Comparison of ENCODE assay signal across 7 mouse cellular contexts in the genomic region with DNA sequence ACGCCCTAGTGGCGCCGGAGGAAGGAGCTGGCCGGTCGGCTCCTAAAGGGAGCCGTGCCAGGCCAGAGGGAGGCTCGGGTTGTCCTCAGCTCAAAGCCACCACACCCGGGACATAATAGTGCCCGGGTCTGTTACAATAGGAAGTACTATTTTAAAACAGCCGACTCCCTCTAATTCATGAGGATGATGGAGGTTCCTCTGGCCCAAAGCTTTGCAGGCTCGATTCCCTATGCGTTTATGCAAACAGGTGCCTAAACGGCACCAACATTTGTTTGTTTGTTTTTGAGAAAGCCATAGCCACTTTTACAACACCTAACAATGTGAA. TPM values are rescaled to one million over a fixed set of nuclear protein-coding genes. Genes with fewer than 3 reads are reported as not detected.
A peak's percentile ranks its signal among the peaks of the same experiment; 100 is the strongest.
DNase-seq lines count a peak whose midpoint lies in the region; ATAC-seq and TF ChIP-seq lines count a peak whose summit lies in the region.

No protein-coding gene starts in this region.

- no peak for ATAC-seq in megakaryocyte, adult 5-6 weeks (ENCODE audit: poor library complexity, severe bottlenecking)
- no peak for ATAC-seq in forebrain, embryonic 13.5 days
- ATAC-seq in liver, embryonic 11.5 days (replicated peaks; ENCODE audit: low FRiP score): no peak
- no peak for ATAC-seq in stomach, postnatal 0 days (ENCODE audit: low FRiP score, low TSS enrichment)

- H3K36me3 ChIP-seq in megakaryocyte, embryonic 14.5 days (replicated peaks; ENCODE audit: low read length): no peaks in the 10 kb centered on the region
- H3K36me3 ChIP-seq in forebrain, embryonic 13.5 days (ENCODE audit: poor library complexity, severe bottlenecking): no peaks in the 10 kb centered on the region
- no peaks in the 10 kb centered on the region for H3K36me3 ChIP-seq in liver, embryonic 11.5 days (ENCODE audit: control insufficient read depth, insufficient read depth, low read length)
- H3K36me3 ChIP-seq in stomach, postnatal 0 days (ENCODE audit: control insufficient read depth, insufficient read depth, low read length): no peaks in the 10 kb centered on the region

- TF ChIP-seq EP300 in stomach, postnatal 0 days (optimal IDR thresholded peaks at IDR 0.05): no peak

- peaks cover 12% of the 10 kb centered on the region for H3K4me1 ChIP-seq in megakaryocyte, embryonic 14.5 days
- peaks cover 13% of the 10 kb centered on the region for H3K4me1 ChIP-seq in forebrain, embryonic 13.5 days
- H3K4me1 ChIP-seq in liver, embryonic 11.5 days (replicated peaks; ENCODE audit: control insufficient read depth, insufficient read depth, low read length): no peaks in the 10 kb centered on the region
- no peaks in the 10 kb centered on the region for H3K4me1 ChIP-seq in stomach, postnatal 0 days (replicated peaks; ENCODE audit: control insufficient read depth, insufficient read depth)

- TF ChIP-seq CTCF in stomach, postnatal 0 days (IDR thresholded peaks at IDR 0.05; ENCODE audit: low read depth): no peak

- peak overlapping the region; percentile 89 for H3K4me3 ChIP-seq in megakaryocyte, embryonic 14.5 days (replicated peaks)
- H3K4me3 ChIP-seq in forebrain, embryonic 13.5 days: peak overlapping the region; percentile 63
- peak overlapping the region; percentile 68 for H3K4me3 ChIP-seq in liver, embryonic 11.5 days (ENCODE audit: low read depth, low read length)
- peak overlapping the region; percentile 66 for H3K4me3 ChIP-seq in stomach, postnatal 0 days (ENCODE audit: low read depth, low read length)

- peak overlapping the region; percentile 99 for H3K4me2 ChIP-seq in forebrain, embryonic 13.5 days
- peak overlapping the region; percentile 99 for H3K4me2 ChIP-seq in liver, embryonic 11.5 days
- H3K4me2 ChIP-seq in stomach, postnatal 0 days (replicated peaks; ENCODE audit: low read depth): peak overlapping the region; percentile 91

- H3K27me3 ChIP-seq in megakaryocyte, embryonic 14.5 days (replicated peaks): peaks cover 66% of the 10 kb centered on the region
- H3K27me3 ChIP-seq in forebrain, embryonic 13.5 days: peaks cover 20% of the 10 kb centered on the region
- peaks cover 26% of the 10 kb centered on the region for H3K27me3 ChIP-seq in liver, embryonic 11.5 days (replicated peaks; ENCODE audit: control insufficient read depth, insufficient read depth, low read length)
- H3K27me3 ChIP-seq in stomach, postnatal 0 days (ENCODE audit: control insufficient read depth, insufficient read depth, low read length): no peaks in the 10 kb centered on the region

- WGBS in forebrain, embryonic 13.5 days: 3% methylated on average over 11 of the region's 13 CpGs
- 6% methylated on average over 13 of the region's 13 CpGs for WGBS in liver, embryonic 11.5 days
- WGBS in stomach, postnatal 0 days: 5% methylated on average over 13 of the region's 13 CpGs

- H3K9ac ChIP-seq in forebrain, embryonic 13.5 days: peak overlapping the region; percentile 74
- peak overlapping the region; percentile 52 for H3K9ac ChIP-seq in liver, embryonic 11.5 days (ENCODE audit: low read depth, low read length)
- peak overlapping the region; percentile 75 for H3K9ac ChIP-seq in stomach, postnatal 0 days (ENCODE audit: low read length)

- no peak for DNase-seq in liver, embryonic 11.5 days (ENCODE audit: low spot score)
- DNase-seq in stomach, postnatal 0 days (ENCODE audit: low spot score): no peak
- no peak for DNase-seq in adrenal gland, postnatal 4 days (ENCODE audit: low spot score in 2 of 2)
- no peak for DNase-seq in frontal cortex, postnatal 10 days (ENCODE audit: low spot score in 2 of 2)

- peaks cover 9% of the 10 kb centered on the region for H3K9me3 ChIP-seq in megakaryocyte, embryonic 14.5 days
- no peaks in the 10 kb centered on the region for H3K9me3 ChIP-seq in forebrain, embryonic 13.5 days (replicated peaks)
- no peaks in the 10 kb centered on the region for H3K9me3 ChIP-seq in liver, embryonic 11.5 days (ENCODE audit: control insufficient read depth, low read length)
- H3K9me3 ChIP-seq in stomach, postnatal 0 days (ENCODE audit: control insufficient read depth, low read length): no peaks in the 10 kb centered on the region

- H3K27ac ChIP-seq in forebrain, embryonic 13.5 days: no peak overlapping the region
- H3K27ac ChIP-seq in liver, embryonic 11.5 days (ENCODE audit: low read depth, low read length): no peak overlapping the region
- peak overlapping the region; percentile 90 for H3K27ac ChIP-seq in stomach, postnatal 0 days (replicated peaks)

RNA-seq across cellular contexts. Expression of a gene that starts 0.3 kb away (rescaled TPM):
- polyA plus RNA-seq in megakaryocyte, embryonic 14.5 days (2012; ENCODE audit: insufficient read depth, low replicate concordance): not detected in 2 replicates
- 0.25 TPM in 1 of 2 replicates, not detected in the other for total RNA-seq in megakaryocyte, adult 5-6 weeks (2015)
- 0.04 and 0.18 TPM in 2 replicates for total RNA-seq in megakaryocyte, adult 5-6 weeks (2017)
- polyA plus RNA-seq in forebrain, embryonic 13.5 days (2015; fragmentation: Nextera tagmentation; extraction: Ambion mirVana): 7.0 TPM in 2 replicates
- 2.7 and 2.9 TPM in 2 replicates for polyA plus RNA-seq in liver, embryonic 11.5 days (2014; fragmentation: Nextera tagmentation; extraction: Ambion mirVana)
- polyA plus RNA-seq in stomach, postnatal 0 days (2015; fragmentation: Nextera tagmentation; extraction: Ambion mirVana): 23.1 and 23.8 TPM in 2 replicates
- total RNA-seq in adrenal gland, postnatal 4 days (2021): 10 to 100 TPM; 31.2 to 47.6 TPM

RNA-seq across cellular contexts. Expression of a gene that starts 56.3 kb away (rescaled TPM):
- polyA plus RNA-seq in megakaryocyte, embryonic 14.5 days (2012; ENCODE audit: insufficient read depth, low replicate concordance): 2.7 TPM in 1 of 2 replicates, not detected in the other
- total RNA-seq in megakaryocyte, adult 5-6 weeks (2015): 10.9 and 12.1 TPM in 2 replicates
- 18.8 and 20.5 TPM in 2 replicates for total RNA-seq in megakaryocyte, adult 5-6 weeks (2017)
- 31.3 and 32.1 TPM in 2 replicates for polyA plus RNA-seq in forebrain, embryonic 13.5 days (2015; fragmentation: Nextera tagmentation; extraction: Ambion mirVana)
- 46.1 and 49.9 TPM in 2 replicates for polyA plus RNA-seq in liver, embryonic 11.5 days (2014; fragmentation: Nextera tagmentation; extraction: Ambion mirVana)
- polyA plus RNA-seq in stomach, postnatal 0 days (2015; fragmentation: Nextera tagmentation; extraction: Ambion mirVana): 9.5 and 9.6 TPM in 2 replicates
- total RNA-seq in adrenal gland, postnatal 4 days (2021): 10 to 100 TPM; 26.0 to 29.6 TPM

RNA-seq across cellular contexts. Expression of a gene that starts 56.4 kb away (rescaled TPM):
- 9.7 and 43.3 TPM in 2 replicates for polyA plus RNA-seq in megakaryocyte, embryonic 14.5 days (2012; ENCODE audit: insufficient read depth, low replicate concordance)
- 20.8 and 25.2 TPM in 2 replicates for total RNA-seq in megakaryocyte, adult 5-6 weeks (2015)
- 20.7 and 20.9 TPM in 2 replicates for total RNA-seq in megakaryocyte, adult 5-6 weeks (2017)
- 43.3 and 45.8 TPM in 2 replicates for polyA plus RNA-seq in forebrain, embryonic 13.5 days (2015; fragmentation: Nextera tagmentation; extraction: Ambion mirVana)
- polyA plus RNA-seq in liver, embryonic 11.5 days (2014; fragmentation: Nextera tagmentation; extraction: Ambion mirVana): 19.4 and 20.2 TPM in 2 replicates
- polyA plus RNA-seq in stomach, postnatal 0 days (2015; fragmentation: Nextera tagmentation; extraction: Ambion mirVana): 20.5 and 20.6 TPM in 2 replicates
- 10 to 100 TPM; 35.3 to 36.2 TPM for total RNA-seq in adrenal gland, postnatal 4 days (2021)
